Comparison of ENCODE assay signal across 7 mouse cellular contexts in genomic region chr13:92636910-92637275, GRCm38 (mm10). TPM values are rescaled to one million over a fixed set of nuclear protein-coding genes. Genes with fewer than 3 reads are reported as not detected.
DNase-seq lines count a peak whose midpoint lies in the region; ATAC-seq and TF ChIP-seq lines count a peak whose summit lies in the region.

No protein-coding gene starts in this region.

- intact Hi-C loops in left cerebral cortex, postnatal 4 days (cut with DNase I): loop anchor here (10.0 kb wide), 1 partner anchor 88 kb away; no protein-coding TSS in a partner anchor

- dilution Hi-C loops in CH12.LX (cut with MboI; ENCODE audit: extremely low pct_ligation_motif_present, extremely low pct_unique_long_range_greater_than_20kb, low sequenced_read_pairs): no loop called here

- no peaks in the 10 kb centered on the region for H3K36me3 ChIP-seq in CH12.LX (replicated peaks in 1 of 2; ENCODE audit: control insufficient read depth in 1 of 2, insufficient read depth in 1 of 2, low read length in 1 of 2)
- no peaks in the 10 kb centered on the region for H3K36me3 ChIP-seq in forebrain, embryonic 14.5 days (ENCODE audit: control insufficient read depth, insufficient read depth, low read length)
- H3K36me3 ChIP-seq in hindbrain, embryonic 14.5 days (replicated peaks; ENCODE audit: control insufficient read depth, insufficient read depth): no peaks in the 10 kb centered on the region
- no peaks in the 10 kb centered on the region for H3K36me3 ChIP-seq in midbrain, embryonic 10.5 days

- peak overlapping the region; percentile 43 for H3K4me2 ChIP-seq in CH12.LX (ENCODE audit: insufficient read depth, low read depth, poor library complexity, severe bottlenecking)
- H3K4me2 ChIP-seq in forebrain, embryonic 14.5 days (ENCODE audit: low read length): peak overlapping the region; percentile 25; the same call in 1 of the 2 replicates
- peak overlapping the region; percentile 20; the same call in 1 of the 2 replicates for H3K4me2 ChIP-seq in hindbrain, embryonic 14.5 days (replicated peaks)

- no peak overlapping the region for H3K27ac ChIP-seq in CH12.LX (ENCODE audit: insufficient read depth, low read depth)
- H3K27ac ChIP-seq in forebrain, embryonic 14.5 days (ENCODE audit: low read depth, low read length): peak overlapping the region; percentile 21; the same call in 1 of the 2 replicates
- 0 out of 2 replicates have a peak overlapping the region, but pooled peaks have one; percentile 38 for H3K27ac ChIP-seq in hindbrain, embryonic 14.5 days
- peak overlapping the region; percentile 83 for H3K27ac ChIP-seq in midbrain, embryonic 10.5 days (replicated peaks)

- H3K9ac ChIP-seq in CH12.LX (ENCODE audit: insufficient read depth, low read depth): peak overlapping the region; percentile 31; the same call in 1 of the 2 replicates
- peak overlapping the region; percentile 17; the same call in 1 of the 2 replicates for H3K9ac ChIP-seq in forebrain, embryonic 14.5 days (ENCODE audit: low read length)
- peak overlapping the region; percentile 5; the same call in 1 of the 2 replicates for H3K9ac ChIP-seq in hindbrain, embryonic 14.5 days

- no peak; the same call in 1 of the 2 replicates for TF ChIP-seq EP300 in CH12.LX (IDR thresholded peaks at IDR 0.05; ENCODE audit: low read length)

- TF ChIP-seq POLR2A in CH12.LX (IDR thresholded peaks at IDR 0.05; ENCODE audit: low read depth, low read length): peak; percentile 58

- H3K4me3 ChIP-seq in CH12.LX (replicated peaks in 1 of 3; ENCODE audit: low read depth in 2 of 3, low read length in 2 of 3, poor library complexity in 1 of 3): no peak overlapping the region
- H3K4me3 ChIP-seq in forebrain, embryonic 14.5 days (ENCODE audit: low read depth, low read length): no peak overlapping the region
- no peak overlapping the region for H3K4me3 ChIP-seq in hindbrain, embryonic 14.5 days (replicated peaks; ENCODE audit: low read length)
- H3K4me3 ChIP-seq in midbrain, embryonic 10.5 days: no peak overlapping the region

- ATAC-seq in forebrain, embryonic 14.5 days: peak; percentile 86
- ATAC-seq in hindbrain, embryonic 14.5 days (ENCODE audit: low FRiP score): peak; percentile 76

- 2% methylated on average over 7 of the region's 7 CpGs for WGBS in forebrain, embryonic 14.5 days
- WGBS in hindbrain, embryonic 14.5 days: 3% methylated on average over 7 of the region's 7 CpGs
- 6% methylated on average over 7 of the region's 7 CpGs for WGBS in midbrain, embryonic 10.5 days

- no peak for TF ChIP-seq CTCF in CH12.LX (conservative IDR thresholded peaks at IDR 0.05 in 1 of 2, IDR thresholded peaks at IDR 0.05 in 1 of 2; ENCODE audit: low read depth in 2 of 2, low read length in 2 of 2)

- no peak; the same call in 1 of the 2 replicates for TF ChIP-seq RAD21 in CH12.LX (IDR thresholded peaks at IDR 0.05; ENCODE audit: low read depth, low read length)

- H3K27me3 ChIP-seq in CH12.LX (replicated peaks): peaks cover 5% of the 10 kb centered on the region
- H3K27me3 ChIP-seq in forebrain, embryonic 14.5 days (replicated peaks; ENCODE audit: control insufficient read depth, insufficient read depth, low read length): no peaks in the 10 kb centered on the region
- no peaks in the 10 kb centered on the region for H3K27me3 ChIP-seq in hindbrain, embryonic 14.5 days (ENCODE audit: control insufficient read depth, insufficient read depth, low read length)
- no peaks in the 10 kb centered on the region for H3K27me3 ChIP-seq in midbrain, embryonic 10.5 days (ENCODE audit: low read depth, poor library complexity, severe bottlenecking)

- H3K9me3 ChIP-seq in CH12.LX (replicated peaks; ENCODE audit: low read length): peaks cover 2% of the 10 kb centered on the region
- H3K9me3 ChIP-seq in forebrain, embryonic 14.5 days (replicated peaks; ENCODE audit: control insufficient read depth, low read length): no peaks in the 10 kb centered on the region
- H3K9me3 ChIP-seq in hindbrain, embryonic 14.5 days (ENCODE audit: control insufficient read depth, low read length): no peaks in the 10 kb centered on the region
- no peaks in the 10 kb centered on the region for H3K9me3 ChIP-seq in midbrain, embryonic 10.5 days (replicated peaks)

- peaks cover 20 to 57% of the 10 kb centered on the region in 2 experiments for H3K4me1 ChIP-seq in CH12.LX (ENCODE audit: control insufficient read depth in 1 of 2, insufficient read depth in 2 of 2)
- H3K4me1 ChIP-seq in forebrain, embryonic 14.5 days (ENCODE audit: control insufficient read depth, insufficient read depth, low read length): peaks cover 8% of the 10 kb centered on the region; the same call in 1 of the 2 replicates
- 0 out of 2 replicates have a peak, but pooled peaks cover 21% of the 10 kb centered on the region for H3K4me1 ChIP-seq in hindbrain, embryonic 14.5 days (replicated peaks; ENCODE audit: control insufficient read depth, insufficient read depth, low read length)
- H3K4me1 ChIP-seq in midbrain, embryonic 10.5 days: peaks cover 59% of the 10 kb centered on the region

- H3K79me2 ChIP-seq in CH12.LX (replicated peaks; ENCODE audit: control insufficient read depth, extremely low read depth, insufficient read depth, poor library complexity, severe bottlenecking): no peaks in the 10 kb centered on the region

- in situ Hi-C loops in CH12.LX (cut with MboI; ENCODE audit: low pct_ligation_motif_present, low pct_unique_long_range_greater_than_20kb, low sequenced_read_pairs): no loop called here

- DNase-seq in CH12.LX (ENCODE audit: extremely low read depth): peak; percentile 84
- DNase-seq in adrenal gland, adult 2 months: peak; percentile 86
- peak; percentile 82 for DNase-seq in forebrain, embryonic 14.5 days (ENCODE audit: low spot score)
- DNase-seq in hindbrain, embryonic 14.5 days (ENCODE audit: low spot score): peak; percentile 50
- peak; percentile 29 for DNase-seq in left cerebral cortex, postnatal 4 days
- DNase-seq in midbrain, embryonic 10.5 days (ENCODE audit: low spot score): peak; percentile 67
- peak; percentile 19 for DNase-seq in spleen, adult 12 weeks (ENCODE audit: low spot score)

TF ChIP-seq in CH12.LX, 34 proteins besides CTCF, POLR2A, EP300 and RAD21:
- TF ChIP-seq POLR2AphosphoS2 (IDR thresholded peaks at IDR 0.05; ENCODE audit: low read depth, low read length): no peak
- TF ChIP-seq JUND (conservative IDR thresholded peaks at IDR 0.05; ENCODE audit: low read depth, low read length): no peak
- peak; percentile 34 for TF ChIP-seq CHD2 (IDR thresholded peaks at IDR 0.05; ENCODE audit: low read length)
- TF ChIP-seq ELF1 (IDR thresholded peaks at IDR 0.05; ENCODE audit: low read depth, low read length): peak; percentile 62; the same call in 1 of the 2 replicates
- TF ChIP-seq E2F4 (IDR thresholded peaks at IDR 0.05; ENCODE audit: insufficient replicate concordance, low read depth, low read length): no peak
- TF ChIP-seq ETS1 (conservative IDR thresholded peaks at IDR 0.05; ENCODE audit: low read depth, low read length): 0 out of 2 replicates have a peak, but pooled peaks have one; percentile 26
- no peak for TF ChIP-seq USF2 (conservative IDR thresholded peaks at IDR 0.05; ENCODE audit: low read depth, low read length)
- TF ChIP-seq TCF12 (IDR thresholded peaks at IDR 0.05; ENCODE audit: low read depth, low read length): peak; percentile 57; the same call in 1 of the 2 replicates
- TF ChIP-seq GABPA (IDR thresholded peaks at IDR 0.05; ENCODE audit: insufficient replicate concordance, low read depth, low read length): no peak
- TF ChIP-seq SMC3 (IDR thresholded peaks at IDR 0.05; ENCODE audit: low read depth, low read length): no peak
- TF ChIP-seq TBP (conservative IDR thresholded peaks at IDR 0.05; ENCODE audit: low read depth, low read length): peak; percentile 78
- TF ChIP-seq MAX (IDR thresholded peaks at IDR 0.05; ENCODE audit: low read length): peak; percentile 53
- peak; percentile 58; the same call in 1 of the 2 replicates for TF ChIP-seq NELFE (IDR thresholded peaks at IDR 0.05; ENCODE audit: low read depth, low read length)
- no peak for TF ChIP-seq PAX5 (IDR thresholded peaks at IDR 0.05; ENCODE audit: low read length)
- TF ChIP-seq MAFK (IDR thresholded peaks at IDR 0.05; ENCODE audit: insufficient replicate concordance, low read length): peak; percentile 97
- peak; percentile 35; the same call in 1 of the 2 replicates for TF ChIP-seq MXI1 (IDR thresholded peaks at IDR 0.05; ENCODE audit: low read depth, low read length)
- TF ChIP-seq MYC (IDR thresholded peaks at IDR 0.05; ENCODE audit: low read depth, low read length): peak; percentile 76
- no peak for TF ChIP-seq KAT2A (IDR thresholded peaks at IDR 0.05; ENCODE audit: insufficient replicate concordance, low read length)
- no peak for TF ChIP-seq CHD1 (IDR thresholded peaks at IDR 0.05; ENCODE audit: low read depth, low read length)
- 0 out of 2 replicates have a peak, but pooled peaks have one; percentile 24 for TF ChIP-seq ZMIZ1 (IDR thresholded peaks at IDR 0.05; ENCODE audit: low read depth, low read length)

RNA-seq across cellular contexts. Expression of gene Serinc5, which starts 26.0 kb away (rescaled TPM):
- total RNA-seq in CH12.LX (2012; rRNA removed) (5.0 and 5.2 TPM in 2 replicates), CH12.LX (2014; rRNA removed) (3.8 and 4.3 TPM in 2 replicates)
- polyA plus RNA-seq in CH12.LX (2012; ENCODE audit: insufficient read length, low read depth): 1.9 and 2.2 TPM in 2 replicates
- total RNA-seq in adrenal gland, adult 2 months (2021): 100 to 1,000 TPM in 1 of 2 experiments, 10 to 100 TPM in 1; 39.4 to 119 TPM
- polyA plus RNA-seq in adrenal gland, adult 2 months (2012; rRNA removed): 20.0 and 38.6 TPM in 2 replicates
- 13.7 and 15.5 TPM in 2 replicates for polyA plus RNA-seq in forebrain, embryonic 14.5 days (2014; fragmentation: Nextera tagmentation; extraction: Ambion mirVana)
- polyA plus RNA-seq in hindbrain, embryonic 14.5 days (2014; fragmentation: Nextera tagmentation; extraction: Ambion mirVana): 18.4 and 19.2 TPM in 2 replicates
- total RNA-seq in left cerebral cortex, postnatal 4 days (2021): 10 to 100 TPM; 37.0 to 38.5 TPM
- 10.6 and 11.1 TPM in 2 replicates for polyA plus RNA-seq in midbrain, embryonic 10.5 days (2016; fragmentation: Nextera tagmentation; extraction: Ambion mirVana)

Comparison
In these comparisons a context has a peak if more than half of its experiments do, and no peak if none do; other contexts are left out.
1. DNase-seq: peak in every context shown above with its lines; median percentile 86 in adrenal gland, adult 2 months; 84 in CH12.LX; 82 in forebrain, embryonic 14.5 days; 67 in midbrain, embryonic 10.5 days; 50 in hindbrain, embryonic 14.5 days; 29 in left cerebral cortex, postnatal 4 days; 19 in spleen, adult 12 weeks.